Mouse (Mus musculus): Measurements from ENCODE around the gene Ap1ar.

The Ap1ar gene

DNA sequence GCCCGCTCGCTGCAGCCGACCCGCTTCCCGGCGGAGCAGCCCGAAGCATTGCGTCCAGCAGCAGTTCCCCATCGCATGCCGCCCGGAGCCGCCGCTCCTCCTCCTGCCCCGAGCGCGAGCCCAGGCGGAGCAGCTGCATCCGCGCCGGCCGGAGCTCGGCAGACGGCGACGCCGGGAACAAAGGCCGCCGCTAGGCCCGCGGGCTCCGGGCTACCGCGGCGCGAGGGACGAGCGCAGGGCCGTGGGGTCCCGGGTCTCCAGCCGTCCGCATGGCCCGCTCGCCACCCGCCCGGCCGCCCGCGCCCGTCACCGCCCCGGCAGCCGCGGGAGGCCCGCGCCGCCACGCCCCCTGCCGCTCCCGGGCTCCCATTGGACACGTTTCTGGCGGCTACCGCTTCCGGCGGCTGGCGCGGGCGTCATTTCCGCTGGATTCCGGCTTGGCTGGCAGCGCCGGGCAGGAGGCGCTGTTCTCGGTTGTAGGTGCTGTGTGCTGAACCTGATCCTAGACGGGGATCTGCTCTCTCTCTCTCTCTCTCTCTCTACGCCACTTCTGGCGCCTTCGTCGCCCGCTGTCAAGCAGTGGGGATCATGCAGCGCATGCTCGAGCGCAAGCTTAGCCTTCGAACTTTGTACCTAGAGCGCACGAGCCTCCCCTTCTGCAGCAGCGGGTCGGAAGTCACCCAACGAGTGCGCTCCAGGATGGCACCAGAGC lies at the start of gene Ap1ar:
Gene Ap1ar, minus strand, starts transcription at position 370 of the 712 bp plus-strand sequence.
- peak; percentile 97 for DNase-seq

DNA sequence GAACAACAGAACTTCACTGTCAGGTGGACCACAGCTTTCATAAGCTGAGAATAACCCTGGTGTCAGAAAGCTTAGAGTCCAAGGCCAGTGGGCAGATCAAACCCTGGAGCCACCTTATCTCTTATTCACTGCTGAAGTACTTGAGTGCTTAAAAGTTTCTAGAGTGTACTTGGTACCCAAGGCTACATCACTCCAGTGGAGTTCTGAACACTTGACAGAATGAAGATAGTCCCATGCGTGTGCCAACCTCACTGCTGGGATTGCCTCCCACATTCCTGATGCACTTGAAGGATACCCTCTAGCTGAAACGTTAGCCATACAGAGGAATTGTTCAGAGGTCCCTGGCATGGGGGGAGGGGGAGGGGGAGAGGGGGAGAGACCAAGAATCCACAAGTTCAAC lies 44.4 kb upstream of the Ap1ar start:
- DNase-seq = no peak

DNA sequence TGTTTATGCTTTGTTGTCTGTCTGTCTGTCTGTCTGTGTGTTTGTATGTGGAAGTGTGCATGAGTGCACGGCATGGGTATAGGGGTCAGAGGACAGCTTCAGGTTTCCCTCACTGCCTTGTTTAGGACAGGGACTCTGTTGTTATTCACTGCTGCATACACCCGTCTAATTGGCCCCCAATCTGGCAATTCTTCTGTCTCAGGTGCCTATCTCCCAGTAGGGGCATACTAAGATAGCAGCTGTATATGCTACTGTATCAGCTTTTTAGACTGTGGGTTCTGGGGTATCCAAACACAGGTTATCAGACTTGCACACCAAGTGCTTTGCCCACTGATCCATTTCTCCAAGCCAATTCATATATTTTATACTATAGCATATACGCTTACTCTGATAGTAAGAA lies 42.6 kb upstream of the Ap1ar start:
- DNase-seq = no peak

DNA sequence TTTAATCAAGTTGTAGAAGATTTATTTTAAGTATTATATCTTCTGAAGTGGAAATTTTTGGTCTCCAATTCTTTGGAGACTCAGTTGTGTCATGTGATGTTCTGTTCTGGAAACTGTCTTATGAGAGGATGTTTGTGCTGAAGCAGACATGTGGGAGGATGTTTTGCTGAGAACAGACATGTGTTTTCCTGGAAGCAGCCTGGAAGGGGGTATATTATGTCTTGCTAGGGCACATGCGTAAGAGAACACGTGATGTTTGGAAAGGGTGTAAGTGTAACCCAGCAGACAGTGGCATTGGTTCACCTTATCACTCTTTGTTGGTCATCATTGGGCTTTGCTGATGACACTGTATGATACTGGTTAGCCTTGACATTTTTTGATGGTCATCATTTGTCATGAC lies 38.2 kb upstream of the Ap1ar start:
- no peak for DNase-seq

DNA sequence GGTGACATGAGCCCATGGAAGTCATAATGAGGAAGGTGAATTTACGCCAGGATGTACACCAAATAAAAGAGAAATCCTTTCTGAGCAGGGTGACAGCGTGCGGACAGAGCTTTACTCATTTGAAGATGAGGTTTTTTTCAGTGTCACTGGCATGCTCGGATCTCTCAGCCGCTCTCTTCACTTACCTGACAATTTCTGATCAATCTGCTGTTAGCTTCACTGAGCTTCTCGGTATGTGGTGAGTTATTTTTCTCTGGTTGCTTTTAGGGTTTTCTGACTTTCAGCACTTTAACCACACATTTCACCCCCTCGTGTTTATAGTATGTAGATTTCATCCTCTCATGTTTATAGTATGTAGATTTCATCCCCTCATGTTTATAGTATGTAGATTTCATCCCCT lies 37.7 kb upstream of the Ap1ar start:
- no peak for DNase-seq

DNA sequence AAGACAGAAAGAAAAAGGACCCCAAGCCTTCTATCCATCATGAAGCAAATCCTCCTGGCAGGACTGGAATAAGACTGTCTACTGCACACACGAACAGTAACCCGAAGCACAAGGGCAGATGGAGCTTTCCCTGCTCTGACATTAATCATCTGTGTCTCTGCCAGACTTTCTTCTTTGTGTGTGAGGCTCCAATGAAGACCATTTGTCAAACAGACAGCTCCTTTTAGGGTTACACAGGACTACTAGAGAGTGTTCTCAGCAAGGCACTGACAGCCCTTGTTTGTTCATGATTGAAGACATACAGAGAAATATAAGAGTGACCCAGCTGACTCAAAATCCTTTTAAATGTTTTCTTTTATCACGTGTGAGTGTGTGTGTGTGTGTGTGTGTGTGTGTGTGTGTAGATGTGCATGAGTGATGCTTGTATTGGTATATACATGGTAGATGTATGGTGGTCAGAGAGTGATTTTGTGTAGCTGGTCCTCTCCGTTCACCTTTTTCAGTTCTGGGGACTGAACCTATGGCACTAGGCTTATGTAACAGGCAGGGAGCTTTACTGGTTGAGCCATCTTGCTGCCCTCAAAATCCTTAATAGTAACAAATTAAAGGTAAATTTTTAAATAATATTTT lies 37.0 kb upstream of the Ap1ar start:
- DNase-seq = no peak

DNA sequence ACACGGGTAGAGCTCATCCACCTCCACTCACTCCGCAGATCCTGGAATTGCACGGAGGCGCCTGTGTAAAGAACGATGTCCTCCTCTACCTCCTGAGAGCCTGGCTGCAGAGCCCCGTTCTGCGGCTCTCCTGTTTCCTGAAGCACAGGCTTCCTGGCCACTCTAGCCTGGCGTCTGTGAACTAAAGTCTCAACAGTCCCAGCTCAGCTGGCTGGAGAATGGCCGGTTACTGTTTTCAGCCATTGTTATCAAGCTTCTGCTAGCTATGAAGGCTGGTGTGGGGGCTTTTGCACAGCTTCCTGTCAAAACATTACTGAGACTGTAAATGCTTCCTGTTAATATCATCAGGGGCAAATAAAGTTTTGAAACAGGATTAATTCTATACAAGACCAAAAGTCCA lies 34.3 kb upstream of the Ap1ar start:
- DNase-seq = no peak

DNA sequence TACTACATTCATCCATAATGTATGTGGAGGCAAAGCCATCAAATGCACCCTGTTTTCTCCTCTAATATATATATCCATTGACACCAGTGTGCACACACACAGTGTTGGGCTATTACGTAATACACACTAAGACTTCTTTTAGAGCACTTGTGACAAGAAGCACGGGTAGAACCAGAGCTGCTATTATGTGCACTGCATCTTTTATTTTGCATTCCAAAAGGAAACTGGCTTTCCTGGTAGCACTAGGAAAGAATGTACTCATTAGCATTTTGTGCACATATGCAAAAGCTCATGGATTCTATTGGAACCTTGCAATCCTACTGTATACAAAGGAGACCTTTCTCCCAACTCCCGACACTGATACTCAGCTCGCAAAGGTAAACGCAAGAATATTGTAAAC lies 31.6 kb upstream of the Ap1ar start:
- no peak for DNase-seq

DNA sequence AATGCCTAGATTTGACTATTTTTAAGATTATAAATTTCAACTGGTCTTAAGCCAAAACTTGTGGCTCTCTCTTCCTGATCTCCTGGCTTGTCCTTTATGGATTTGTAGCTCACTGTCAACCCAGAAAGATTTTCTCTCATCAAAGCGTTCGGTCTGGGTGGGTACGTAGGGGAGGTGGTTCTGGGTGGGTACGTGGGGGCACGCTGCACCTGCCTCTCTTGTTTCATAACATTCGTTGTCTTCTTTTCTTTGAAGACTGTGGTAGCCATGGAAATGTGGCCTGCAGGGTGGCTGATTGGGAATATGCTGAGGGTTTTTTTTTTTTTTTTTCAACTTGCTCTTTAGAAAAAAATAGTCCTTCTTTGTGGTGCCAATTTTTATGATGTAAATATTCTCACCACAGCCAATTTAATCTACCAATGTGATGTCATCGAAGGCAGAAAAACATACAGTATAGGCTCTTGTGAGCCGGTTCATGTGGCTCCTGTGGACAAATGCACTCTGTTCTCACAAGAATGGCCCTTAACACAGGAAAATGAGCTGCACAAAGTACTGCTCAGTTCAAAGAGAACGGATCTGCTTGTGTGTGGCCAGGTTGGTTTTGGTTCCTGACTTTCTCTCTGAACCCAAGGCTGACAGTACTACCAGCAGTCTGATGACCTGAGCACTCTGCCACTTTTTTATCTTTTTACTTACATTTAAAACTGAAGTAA lies 30.9 kb upstream of the Ap1ar start:
- DNase-seq = no peak

DNA sequence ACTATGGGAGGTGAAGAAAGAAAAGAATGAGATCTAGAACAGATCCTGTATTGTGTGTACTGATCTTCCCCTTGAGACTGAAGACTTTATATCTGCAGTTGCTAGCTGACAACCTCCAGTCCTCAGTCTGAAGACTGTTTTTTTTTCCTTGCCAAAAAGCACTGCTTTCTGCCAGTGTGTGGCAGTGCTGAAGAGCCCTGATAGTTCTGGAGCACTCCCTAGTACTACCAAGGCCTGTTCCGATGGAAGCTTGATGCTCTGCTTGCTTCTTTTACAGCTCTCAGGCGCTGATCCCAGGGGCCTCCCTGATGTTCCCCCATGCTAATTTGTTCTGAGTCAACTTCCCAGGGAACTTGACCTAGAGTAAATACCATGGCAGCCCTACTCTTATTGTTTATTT lies 26.9 kb upstream of the Ap1ar start:
- no peak for DNase-seq

DNA sequence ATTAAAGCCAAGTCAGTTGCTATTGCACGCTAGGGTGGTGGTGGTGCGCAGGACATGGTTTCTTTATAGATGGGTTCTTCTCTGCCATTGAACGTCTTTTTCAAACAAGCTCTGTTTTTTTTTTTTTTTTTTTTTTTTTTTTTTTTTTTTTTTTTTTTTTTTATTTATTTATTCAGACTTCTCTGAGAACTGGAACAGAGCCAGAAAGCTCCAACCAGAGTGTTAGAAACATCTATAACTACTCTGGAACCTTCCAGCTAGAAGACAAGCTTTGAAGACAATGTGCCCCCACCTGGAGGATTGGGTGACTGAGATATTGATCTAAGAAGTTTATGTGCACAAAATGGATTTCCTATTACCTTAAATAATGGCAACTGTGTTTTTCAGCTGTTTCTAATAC lies 26.2 kb upstream of the Ap1ar start:
- no peak for DNase-seq

DNA sequence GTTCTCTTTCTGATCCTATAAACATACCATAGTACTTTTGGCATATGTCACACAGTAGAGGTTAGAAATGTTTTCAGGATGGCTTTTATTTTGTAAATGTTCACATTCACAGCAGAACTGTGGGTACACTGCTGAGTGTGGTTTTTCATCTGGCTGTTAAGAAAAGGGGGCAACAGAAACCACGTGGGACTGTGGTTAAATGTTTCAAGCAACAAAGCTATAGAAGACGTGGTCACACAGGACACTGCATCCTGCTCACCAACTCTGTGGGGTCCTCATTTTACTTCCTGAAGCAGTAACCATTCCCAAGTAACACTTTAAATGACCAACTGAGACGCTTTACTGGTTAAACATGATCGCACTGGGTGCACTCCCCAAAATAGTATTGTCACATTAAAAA lies 25.2 kb upstream of the Ap1ar start:
- DNase-seq = no peak

DNA sequence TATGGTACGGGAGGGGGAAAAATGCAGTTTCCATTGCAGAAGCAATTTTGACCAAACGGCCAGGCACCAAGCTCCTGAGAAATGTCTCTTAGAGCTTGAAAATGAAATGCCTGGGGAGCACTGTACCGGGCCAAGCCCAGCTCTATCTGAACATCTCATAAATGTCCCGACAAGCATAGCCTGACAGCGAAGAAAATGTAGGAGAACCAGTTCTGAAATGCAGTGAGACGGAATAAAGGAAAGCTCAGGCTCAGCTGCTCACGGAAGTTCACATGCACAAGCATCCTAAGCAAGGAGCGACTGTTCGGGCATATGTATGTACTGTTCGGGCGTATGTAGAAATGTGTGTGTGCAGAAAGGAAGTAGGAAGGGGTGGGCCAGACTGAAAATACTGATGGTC lies 24.0 kb upstream of the Ap1ar start:
- no peak for DNase-seq

DNA sequence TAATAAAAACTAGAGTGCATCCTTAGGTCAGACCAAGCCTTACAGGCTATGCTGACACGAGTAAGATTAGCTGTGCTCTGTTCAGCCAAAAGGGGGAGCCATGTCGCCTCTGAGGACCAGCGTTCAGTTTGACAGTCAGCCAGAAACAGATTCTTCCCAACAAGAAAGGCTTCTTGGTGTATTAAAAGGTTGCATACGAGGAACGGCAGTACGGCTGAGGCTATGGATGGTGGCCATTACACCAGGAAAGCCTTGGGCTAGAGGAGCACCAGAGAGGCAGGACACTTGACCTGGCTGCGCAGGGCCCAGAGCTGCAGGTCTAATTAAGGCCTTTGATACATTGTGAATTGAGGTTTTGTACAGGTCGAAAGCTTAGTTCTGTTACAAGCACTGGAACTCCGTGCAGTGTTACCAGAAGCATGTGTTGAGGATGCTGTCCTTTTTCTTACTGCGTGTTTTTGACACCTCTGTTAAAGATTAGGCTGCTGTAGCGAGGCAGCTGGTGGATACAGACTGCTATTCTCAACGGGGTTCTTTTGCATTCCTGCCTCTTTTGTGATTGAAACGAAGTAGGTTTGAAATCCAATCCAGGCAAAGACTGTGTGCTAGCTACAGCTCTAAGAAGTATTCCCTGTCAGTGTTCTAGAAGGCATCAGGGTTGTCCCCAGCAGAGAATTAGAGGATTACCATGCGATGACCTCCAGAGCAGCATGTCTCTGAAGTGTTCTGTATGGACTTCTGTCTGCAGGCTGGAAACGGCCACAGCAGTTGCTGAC lies 16.3 kb upstream of the Ap1ar start:
- peak; percentile 80 for DNase-seq

DNA sequence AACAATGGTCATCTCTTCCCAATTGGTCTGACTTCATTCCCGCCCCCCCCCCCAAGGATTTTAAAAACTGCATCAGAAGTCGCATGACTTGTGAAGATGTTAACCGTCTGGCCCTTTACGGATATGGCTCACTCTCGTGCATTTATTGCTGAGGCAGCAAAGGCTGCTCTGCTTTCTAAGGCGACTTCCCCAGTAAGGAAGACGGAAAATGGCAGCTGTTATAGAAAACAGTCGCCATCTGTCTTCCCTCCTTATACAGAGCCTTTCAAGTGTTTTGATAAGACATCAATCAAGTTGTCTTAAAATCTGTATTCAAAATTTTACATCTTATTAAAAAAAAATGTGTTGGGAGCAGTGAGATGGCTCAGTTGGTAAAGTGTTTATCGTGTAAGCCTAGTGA lies 15.4 kb upstream of the Ap1ar start:
- no peak for DNase-seq

DNA sequence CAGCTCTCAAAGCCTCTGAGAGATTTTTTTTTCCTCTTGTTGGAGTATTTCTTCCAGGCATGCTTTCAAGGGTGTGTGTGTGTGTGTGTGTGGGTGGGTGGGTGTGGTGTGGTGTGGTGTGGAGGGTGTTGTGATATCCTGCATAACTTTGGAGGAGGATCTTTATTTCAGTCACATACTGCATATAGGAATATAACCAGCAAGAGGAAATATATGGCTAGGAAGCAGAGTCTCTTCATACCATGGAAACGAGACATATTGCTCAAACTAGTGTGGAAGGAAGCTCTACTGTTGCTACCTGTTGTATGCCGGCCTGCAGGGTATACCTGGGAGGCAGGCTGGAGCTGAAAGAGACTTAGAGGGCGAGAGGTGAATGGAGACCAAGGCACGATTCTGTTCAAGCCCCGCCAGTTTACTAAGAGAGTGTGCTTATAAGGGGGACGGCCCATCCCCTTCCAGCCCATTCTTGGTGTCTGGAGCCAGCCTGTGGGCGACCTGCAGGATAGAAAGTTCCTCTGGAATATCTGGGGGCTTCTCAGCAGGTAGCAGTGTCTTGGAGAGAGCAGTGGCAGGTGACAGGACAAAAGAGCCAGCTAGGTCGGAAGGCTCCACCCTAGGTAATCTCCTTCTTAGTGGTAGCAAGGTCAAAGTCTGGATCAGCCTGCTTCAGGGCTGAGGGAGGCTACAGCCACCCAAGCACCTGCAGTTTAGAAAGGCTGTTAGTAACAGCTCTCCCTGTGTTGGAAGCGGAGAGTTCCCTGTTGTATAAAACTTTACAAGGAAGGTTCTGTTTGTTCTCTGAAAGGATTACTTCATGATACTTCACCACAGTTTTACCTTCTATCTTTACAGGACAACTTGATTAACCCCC lies 13.7 kb upstream of the Ap1ar start:
- peak; percentile 13 for DNase-seq

DNA sequence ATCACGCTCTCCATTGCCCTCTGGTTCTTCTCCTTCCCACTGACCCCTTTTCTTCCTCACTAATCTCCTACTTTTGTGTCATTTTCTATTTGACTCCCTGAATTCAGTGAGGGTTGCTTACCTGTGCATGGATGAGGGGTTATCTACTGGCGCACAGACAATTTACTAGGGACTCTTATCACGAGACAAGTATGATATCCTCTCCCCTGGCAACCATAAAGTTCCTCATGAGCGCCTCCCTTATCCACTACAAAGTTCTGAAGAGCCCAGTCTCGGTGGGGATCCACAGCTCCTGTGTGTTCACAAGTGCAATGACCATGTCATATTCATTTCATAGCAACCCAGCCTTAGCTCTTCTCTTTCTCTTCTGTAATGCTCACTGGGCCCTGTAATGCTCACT lies 12.6 kb upstream of the Ap1ar start:
- peak; percentile 47 for DNase-seq

DNA sequence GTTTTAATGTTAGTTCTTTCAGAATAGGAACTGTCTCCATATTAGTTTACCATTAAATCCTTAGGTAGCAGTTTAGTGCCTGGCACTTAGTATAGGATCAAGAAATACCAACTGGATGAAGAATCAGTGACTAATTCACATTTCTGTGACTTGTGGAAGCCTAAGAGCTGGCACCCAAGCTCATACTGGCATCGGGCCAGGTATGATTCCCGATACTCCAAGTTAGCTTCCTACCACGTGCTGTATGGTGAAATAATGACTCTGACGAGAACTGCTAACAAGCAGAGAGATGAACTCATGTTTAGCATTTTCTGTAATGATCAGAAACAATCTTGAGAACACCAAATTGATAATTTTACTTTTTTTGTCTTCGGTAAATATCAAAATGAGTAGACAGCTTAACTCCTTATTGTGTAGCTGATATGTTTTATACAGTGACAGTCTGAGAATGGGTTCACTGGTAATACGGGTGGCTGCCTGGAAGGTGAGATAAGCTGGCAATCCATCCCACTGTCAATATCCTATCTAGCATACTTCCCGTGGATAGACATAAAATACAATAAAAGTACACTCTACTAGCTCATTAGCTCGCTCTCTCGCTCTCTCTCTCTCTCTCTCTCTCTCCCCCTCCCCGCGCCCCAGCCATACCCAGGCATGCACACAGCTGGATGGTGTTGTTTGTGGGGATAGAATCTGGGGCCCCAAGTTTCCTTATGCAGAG lies 10.9 kb upstream of the Ap1ar start:
- peak; percentile 38 for DNase-seq

DNA sequence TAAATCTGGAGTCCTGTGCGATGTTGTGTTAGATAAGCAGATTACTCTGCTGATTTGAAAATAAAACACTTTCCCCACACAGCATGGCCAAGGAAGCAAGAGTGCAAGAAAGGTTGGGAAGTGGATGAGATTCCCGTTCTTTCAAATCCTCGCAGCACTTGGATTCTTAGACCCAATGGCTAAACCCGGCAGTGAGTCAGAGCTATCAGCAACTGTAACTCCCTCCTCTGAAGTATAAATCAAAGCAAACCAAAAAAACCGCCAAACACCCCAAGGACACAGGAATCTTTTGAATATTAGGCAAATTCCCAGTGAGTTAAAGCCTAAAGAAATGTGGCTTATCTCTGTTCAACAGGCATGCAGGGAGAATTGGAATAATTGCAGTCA lies 6.6 kb upstream of the Ap1ar start:
- DNase-seq = no peak

DNA sequence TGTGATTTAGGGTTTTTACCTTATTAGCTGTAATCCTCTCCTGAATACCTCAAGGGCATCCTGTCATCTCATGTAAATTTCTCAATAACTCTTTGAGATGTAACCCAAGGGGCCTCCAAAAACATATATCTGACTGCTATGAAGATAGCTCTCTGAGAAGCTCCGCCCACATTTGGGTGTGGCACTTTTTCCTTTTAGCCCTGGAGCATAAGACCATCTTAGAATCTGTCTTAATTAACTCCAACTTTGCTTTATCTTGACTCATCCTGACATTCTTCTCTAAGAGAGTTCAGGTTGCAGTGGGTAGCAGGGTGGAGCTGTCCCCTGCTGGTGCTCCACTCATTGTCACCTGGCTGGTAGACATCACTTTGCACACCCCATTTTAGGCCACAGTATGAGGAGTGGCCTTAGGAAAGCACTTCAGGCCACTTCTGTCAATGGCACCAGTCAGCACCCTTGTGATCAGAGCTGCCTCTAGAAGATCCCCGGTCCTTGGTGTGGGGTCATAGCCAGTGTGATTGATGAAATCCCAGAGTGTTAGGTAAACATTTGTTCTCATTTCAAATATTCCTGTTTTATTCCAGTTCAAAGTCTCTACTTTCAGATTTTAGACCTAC lies 6.1 kb upstream of the Ap1ar start:
- peak; percentile 69 for DNase-seq

DNA sequence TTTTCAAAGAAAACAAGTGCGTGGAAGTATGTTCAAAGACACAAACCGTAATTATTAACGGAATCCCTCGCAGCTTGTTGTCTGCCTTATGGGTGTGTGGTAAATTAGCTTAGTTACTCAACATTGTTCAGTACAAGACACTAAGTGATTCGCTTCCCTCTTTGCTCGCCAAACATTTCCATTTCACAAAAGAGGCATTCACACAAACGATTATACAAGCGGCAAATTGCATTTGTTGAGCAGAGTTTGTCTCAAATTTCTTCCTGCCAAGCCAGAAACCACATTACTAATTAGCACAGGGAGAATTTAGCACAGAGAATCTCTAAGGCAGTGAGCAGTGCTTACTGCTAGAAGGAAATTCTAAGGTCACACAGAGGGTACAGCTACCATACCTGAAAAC lies 4.6 kb upstream of the Ap1ar start:
- no peak for DNase-seq

All from liver (tissue).